Mouse (Mus musculus) bone marrow, adult 2 months (tissue): ENCODE results near the gene Bcam.

Source experiments
- CTCF ChIP-seq: fragments of 200-500 bp; IDR thresholded peaks from 2 replicates; pipeline ENCODE4 v1.5.1; 2011; ENCODE audit warnings: low read length, control low read depth; ENCODE audit not compliant: control insufficient read depth, insufficient read depth
- POLR2A ChIP-seq: fragments of 200-500 bp; IDR thresholded peaks from 2 replicates; pipeline ENCODE4 v1.6.1; 2011; ENCODE audit warnings: low read depth, mild to moderate bottlenecking, control low read depth, low read length, borderline replicate concordance; ENCODE audit not compliant: control insufficient read depth

DNA sequence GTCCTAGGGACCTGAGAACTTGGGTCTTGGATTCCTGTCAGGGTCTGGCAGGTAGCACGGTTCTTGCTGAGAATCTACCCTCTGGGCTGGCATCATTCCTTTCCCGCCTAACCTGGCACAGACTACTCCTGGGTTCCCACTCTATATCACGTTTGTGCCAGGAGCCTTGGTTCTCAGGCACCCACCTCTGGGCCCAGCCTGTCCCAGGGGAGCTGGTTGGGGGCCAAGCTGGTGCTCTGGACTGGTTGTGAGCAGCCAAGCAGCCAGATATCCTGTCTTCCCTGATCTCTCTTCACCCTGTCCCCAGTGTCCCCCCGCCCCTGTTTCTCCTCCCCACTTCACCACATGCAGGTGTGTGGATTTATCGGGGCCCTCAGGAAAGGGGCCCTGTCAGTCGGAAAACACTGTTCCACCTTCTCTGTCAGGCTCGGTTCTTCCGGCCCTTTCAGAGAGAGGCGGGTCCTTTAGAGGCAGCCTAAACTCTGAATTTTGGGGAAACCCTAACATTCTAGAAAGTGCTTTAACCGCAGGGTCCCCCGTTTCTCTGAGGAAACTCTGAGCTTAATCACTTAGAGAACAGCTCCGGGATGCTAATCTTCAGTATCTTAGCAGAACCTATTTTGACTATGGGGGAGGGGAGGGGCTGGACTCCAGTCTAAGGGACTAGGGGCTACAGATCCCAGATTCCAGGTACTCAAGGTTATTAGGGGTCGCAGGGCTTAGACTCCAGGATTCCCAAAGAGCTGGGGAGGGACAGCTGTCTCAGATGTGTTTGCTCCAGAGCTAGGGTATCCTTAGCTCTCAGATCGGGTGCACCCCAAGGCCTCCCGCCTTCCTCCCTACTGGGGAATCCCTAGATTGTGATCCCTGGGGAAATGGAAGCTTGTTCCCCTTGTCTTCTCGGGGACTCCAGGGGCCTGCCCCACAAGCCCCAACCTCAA is 1.1 kb downstream of the Bcam start:
- TF ChIP-seq POLR2A (no peak), CTCF (no peak)
